Mouse (Mus musculus) adrenal gland, postnatal 14 days (tissue): ENCODE measurements around the gene Myo1d. TPM values are rescaled to one million over a fixed set of nuclear protein-coding genes. Genes with fewer than 3 reads are reported as not detected.

Experiments used
- DNase-seq: peaks from one replicate; pipeline ENCODE4 v3.0.0; 2021; ENCODE audit warnings: mixed read lengths
- total RNA-seq: library from RNA; stranded (reverse); gene quantifications from 2 replicates; pipeline ENCODE4 v1.2.3, GENCODE M21; 2021

Gene Myo1d
- total RNA-seq, 1 experiment from 2014 or later, result 47.1 TPM

DNA sequence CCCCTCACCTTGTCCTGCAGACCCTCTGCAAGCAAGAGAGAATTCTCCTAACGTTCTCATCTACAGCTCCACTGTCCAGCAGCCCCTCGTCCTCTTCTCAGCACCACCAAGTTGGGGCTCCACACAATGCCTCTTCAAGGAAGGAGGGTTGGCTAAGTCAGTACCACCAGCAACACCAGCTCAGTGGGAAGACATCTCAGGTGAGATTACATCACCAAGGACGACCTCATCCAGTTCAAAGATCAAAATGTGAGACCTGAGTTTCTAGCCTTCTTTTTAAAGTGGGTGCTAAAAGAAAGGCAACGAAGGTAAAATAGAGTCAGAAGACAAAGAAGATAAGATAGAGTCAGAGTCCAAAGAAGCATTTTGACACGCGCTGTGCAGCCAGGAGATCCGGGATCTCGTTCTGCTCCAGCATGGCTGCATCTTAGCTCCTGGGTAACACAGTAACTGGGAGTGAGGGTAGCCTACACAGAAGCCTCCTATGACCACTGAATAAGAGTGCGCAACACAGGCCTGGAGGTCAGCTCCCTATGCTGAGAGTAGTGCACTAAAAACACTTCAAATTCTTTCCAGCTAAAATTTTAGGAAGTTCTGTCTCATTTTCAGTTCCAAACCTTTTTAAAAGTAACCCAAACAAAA lies 56.3 kb downstream of the Myo1d start:
- DNase-seq, result no peak

GRCm38 (mm10) chr11:80719014-80719413 lies 60.8 kb downstream of the Myo1d start:
- DNase-seq, result no peak

GRCm38 (mm10) chr11:80718036-80718435 lies 61.8 kb downstream of the Myo1d start:
- no peak for DNase-seq

DNA sequence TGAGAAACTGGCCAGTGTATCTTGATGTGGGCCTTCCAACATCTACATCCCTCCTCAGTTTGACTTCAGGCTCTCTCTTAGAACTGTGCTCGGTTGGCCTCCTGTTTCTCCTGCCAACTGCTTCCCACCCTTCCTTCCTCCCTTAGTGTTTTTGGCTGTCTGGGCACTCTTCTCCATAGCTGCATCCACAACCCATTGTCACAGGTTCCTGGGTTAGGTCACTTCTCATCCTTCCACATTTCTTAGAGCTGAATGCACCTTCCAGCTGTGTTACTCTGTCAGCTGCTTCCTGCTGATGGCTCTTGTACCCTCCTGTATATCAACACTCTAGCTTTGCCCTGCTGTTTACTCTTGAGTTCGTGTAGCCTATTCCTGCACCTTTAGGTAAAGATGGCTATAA lies 64.7 kb downstream of the Myo1d start:
- DNase-seq, result peak; percentile 15

GRCm38 (mm10) chr11:80713705-80714104 lies 66.1 kb downstream of the Myo1d start:
- no peak for DNase-seq

DNA sequence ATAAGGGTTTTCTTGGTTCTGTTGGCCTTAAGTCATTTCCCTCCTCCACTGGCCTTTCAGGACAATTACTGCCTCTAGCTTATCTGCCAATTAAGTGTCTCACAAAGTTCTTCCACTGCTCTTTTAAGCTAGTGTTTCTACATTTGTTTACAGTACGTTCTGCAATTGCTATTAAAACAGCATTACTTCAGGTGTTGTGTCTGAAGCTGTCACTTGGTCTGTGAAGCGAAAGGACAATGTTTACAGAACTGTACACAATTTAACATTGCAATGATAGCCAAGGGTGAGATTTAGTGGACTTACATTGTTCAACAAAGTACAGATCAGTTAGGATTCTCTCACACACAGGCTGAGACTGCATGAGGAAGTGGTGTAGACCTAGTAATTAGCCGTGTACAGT lies 67.6 kb downstream of the Myo1d start:
- DNase-seq, result no peak

DNA sequence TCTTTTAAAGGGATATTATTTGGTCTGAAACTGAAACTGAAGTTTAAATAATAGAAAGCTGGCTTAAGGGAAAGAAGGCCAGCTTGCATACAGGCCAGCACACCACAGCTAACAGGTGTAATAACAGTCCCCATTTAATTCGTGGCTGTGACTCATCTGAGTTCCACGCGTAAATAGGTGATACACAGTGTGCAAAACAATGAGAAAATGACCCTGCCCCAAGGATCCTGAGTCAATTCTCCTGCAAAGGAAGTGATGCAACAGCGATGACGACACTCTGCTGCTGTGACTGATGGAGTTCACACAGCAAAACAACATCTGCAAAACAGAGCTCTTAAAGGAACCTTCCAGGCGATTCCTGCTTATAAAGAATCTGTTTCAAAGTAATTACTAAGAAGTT lies 68.5 kb downstream of the Myo1d start:
- peak; percentile 84 for DNase-seq

- peak; percentile 48 for DNase-seq
Observed at GRCm38 (mm10) chr11:80700611-80701010, 79.2 kb downstream of the Myo1d start.

DNA sequence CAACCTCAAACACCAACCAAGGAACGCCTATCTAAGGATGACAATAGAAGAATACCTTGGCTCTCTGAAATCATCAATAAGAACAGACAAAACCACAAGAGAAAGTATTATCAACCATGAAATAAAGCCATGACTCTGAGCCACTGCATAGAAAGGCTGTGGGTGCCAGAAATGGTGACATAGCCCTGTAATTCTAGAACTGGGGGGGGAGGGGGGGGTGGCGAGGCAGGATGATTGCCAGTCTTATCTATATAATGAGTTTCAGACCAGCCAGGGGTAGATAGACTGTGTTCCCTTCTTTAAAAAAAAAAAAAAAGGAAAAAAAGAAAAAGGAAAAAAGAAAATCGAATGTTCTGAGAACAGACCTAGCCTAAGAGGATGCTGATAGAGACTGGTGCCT lies 81.1 kb downstream of the Myo1d start:
- DNase-seq, result no peak

DNA sequence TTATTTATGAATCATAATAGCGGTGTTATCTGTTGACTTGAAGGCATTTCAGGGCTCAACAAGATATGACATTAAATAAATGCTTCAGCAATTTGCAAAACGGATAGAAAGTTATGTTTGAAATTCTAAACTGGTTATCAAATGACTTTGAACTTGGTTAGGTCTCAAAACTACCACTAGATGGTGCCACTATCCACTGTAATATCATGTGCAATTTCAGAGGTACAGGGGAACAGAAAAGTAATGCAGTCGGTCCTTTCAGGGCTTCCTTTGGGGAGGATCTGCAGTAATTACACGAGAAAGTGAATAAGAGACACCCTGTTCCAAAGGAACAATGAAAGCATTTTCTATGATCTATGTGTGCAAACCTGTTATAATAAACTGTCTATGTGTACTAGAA lies 83.5 kb downstream of the Myo1d start:
- peak; percentile 41 for DNase-seq

- no peak for DNase-seq
Observed at GRCm38 (mm10) chr11:80684603-80685002, 95.2 kb downstream of the Myo1d start.

DNA sequence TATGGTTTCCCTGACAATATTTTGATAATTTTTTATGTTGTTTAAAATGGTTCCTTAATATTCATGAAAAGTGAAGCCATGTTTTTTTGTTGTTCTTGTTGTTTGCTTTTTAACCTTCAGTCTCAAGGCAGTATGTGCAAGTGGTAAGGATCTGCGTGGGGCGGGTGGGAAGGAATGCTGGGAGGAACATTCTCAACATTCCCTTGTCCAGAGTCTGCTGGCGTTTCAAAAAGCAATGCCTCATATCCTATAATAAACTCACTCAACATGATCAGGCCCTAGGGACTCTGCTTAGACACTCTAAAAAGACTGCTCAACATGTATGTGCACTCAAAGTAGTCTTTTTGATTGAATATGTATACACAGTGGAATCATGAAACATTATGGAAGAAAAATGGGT lies 97.1 kb downstream of the Myo1d start:
- DNase-seq, result no peak

DNA sequence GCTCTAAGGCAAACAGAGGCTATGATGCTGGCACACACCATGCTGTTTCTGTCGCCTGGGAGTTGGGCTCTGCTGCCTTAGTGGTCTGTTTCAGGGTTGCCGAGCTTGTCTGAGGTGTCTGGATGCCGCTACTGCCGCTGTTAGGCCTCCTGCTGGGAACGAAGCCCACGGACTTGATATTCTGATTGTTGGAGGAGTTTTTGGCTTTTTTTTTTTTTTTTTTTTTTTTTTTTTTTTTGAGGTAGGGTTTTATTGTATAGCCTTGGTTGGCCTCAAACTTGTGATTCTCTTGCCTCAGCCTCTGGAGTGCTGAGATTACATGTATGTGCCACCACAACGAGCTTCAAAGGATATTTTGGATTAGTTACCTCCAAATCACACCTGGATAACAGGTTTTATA lies 106.8 kb downstream of the Myo1d start:
- no peak for DNase-seq

GRCm38 (mm10) chr11:80670391-80670790 lies 109.4 kb downstream of the Myo1d start:
- DNase-seq, result peak; percentile 9

GRCm38 (mm10) chr11:80669934-80670333 lies 109.9 kb downstream of the Myo1d start:
- DNase-seq, result no peak

DNA sequence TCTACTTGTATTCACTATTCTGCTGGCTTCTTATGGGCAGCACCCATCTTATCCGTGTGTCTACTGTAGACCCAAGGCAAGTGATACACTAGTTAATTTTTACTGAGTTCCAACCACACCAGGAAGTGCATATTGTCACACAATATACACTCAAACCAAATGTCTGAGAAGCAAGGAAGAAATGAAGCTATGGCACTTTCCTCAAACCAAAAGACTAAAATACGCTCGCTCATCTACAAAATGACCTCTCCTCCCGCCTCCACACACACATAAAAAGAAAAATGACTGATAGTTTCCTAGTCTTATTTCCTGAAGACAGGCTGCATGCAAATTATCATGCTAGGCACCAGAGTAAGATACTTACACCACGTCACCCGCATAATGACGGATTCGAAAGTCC lies 113.6 kb downstream of the Myo1d start:
- no peak for DNase-seq

- no peak for DNase-seq
Observed at GRCm38 (mm10) chr11:80664261-80664660, 115.6 kb downstream of the Myo1d start.

- no peak for DNase-seq
Observed at GRCm38 (mm10) chr11:80645111-80645510, 134.7 kb downstream of the Myo1d start.

- DNase-seq, result no peak
Observed at GRCm38 (mm10) chr11:80628992-80629865, 150.6 kb downstream of the Myo1d start.

DNA sequence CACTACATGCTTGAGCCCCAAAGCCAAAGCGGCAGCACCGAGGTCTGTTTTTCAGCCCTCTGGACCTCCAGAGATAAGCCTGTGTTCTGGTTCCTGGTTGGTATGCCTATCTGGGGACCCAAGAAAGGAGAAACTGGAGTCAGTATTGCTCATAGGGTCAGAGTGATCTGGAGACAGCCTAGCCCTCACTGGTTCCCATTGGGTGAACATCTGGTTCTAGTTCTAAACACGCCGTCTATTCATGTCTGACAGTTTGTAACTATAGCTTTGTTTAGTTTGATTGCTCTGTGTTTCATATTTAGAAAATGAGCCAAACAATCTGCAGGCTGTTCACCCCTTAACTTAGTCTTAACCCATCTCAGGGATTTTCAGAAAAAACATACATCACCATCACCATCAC lies 151.2 kb downstream of the Myo1d start:
- DNase-seq, result no peak

- no peak for DNase-seq
Observed at GRCm38 (mm10) chr11:80623038-80623380, 156.8 kb downstream of the Myo1d start.

GRCm38 (mm10) chr11:80622233-80623037 lies 157.4 kb downstream of the Myo1d start:
- no peak for DNase-seq
